Mouse (Mus musculus): ENCODE data around the gene Tmem121. TPM values are rescaled to one million over a fixed set of nuclear protein-coding genes. Genes with fewer than 3 reads are reported as not detected.

The Tmem121 gene
- polyA plus RNA-seq (2017; shearing (Covaris generic)): not detected

GRCm38 (mm10) chr12:113185442-113186291 lies at the start of gene Tmem121:
Tmem121 (plus strand) TSS chr12:113185930.
- ATAC-seq: no peak

GRCm38 (mm10) chr12:113136492-113137020 lies 49.2 kb upstream of the Tmem121 start:
- ATAC-seq: no peak

DNA sequence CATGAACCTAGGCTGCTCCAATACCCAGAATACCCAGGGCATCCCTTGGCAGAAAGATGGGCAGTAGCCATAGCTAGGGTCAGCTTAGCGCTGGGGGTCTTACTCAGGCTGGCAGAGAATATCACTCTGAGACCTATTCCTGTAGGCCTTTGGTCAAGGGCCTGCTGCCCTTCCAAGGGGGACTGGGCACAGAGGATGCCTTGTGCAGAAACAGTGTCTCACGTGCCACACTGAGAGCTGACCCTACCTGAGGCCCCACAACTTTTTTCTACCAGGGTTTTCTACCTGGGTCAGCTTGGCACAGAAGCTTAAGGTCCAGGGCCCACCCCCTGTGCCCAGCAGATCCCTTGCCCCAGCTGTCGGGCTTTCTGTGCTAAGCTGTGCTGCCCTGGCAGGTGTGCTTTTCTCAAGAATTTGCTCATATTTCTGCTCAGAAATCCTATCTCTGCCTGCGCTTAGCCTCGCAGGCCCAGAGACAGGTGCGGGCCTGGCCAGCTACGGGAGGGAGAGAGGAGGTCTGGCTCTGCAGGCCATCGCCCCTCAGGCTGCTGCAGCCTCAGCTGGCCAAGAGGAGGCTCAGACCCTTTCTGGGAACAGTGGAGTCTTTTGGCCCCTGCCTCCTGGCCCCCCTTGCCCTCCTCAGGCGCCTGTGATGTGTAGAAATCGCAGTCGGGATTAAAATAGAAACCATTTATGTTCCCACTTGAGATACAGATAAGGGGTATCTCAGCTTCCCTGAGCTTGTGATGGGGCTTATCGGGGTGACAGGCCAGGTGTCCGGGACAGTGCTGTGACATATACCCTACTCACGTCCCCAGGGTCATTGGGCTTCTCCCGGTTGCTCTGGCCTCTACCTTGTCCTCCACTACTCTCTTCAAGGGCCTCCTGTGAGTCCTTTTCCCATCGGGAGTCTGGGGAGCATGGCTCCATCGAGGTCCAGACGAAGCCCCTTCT lies 48.2 kb upstream of the Tmem121 start:
- ATAC-seq: no peak

DNA sequence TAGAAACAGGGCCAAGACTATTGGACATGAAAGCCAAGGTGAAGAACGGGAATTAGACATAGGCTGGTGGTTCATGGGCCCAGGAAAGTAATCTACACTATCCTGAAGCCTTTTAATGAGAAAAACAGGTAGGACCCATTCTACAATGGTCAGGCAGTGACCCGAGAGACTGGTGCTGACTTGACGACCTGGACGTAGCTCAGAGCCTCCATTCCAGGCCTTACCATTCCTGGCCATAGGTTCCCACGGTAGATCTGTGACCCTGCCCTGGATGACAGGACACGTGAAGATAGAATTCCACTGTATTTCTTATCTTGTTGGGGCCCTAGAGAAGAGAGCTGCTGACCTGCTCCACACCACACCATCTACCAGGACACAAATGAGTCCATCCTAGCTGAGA lies 47.4 kb upstream of the Tmem121 start:
- no peak for ATAC-seq

GRCm38 (mm10) chr12:113138901-113139864 lies 46.5 kb upstream of the Tmem121 start:
- ATAC-seq: no peak

- peak; percentile 80 for ATAC-seq
These were observed 45.7 kb upstream of the Tmem121 start, which contains the start of gene Crip2 for GRCm38 (mm10) chr12:113139908-113140615. Crip2 (plus strand) TSS chr12:113140236.

GRCm38 (mm10) chr12:113140616-113141411 lies 44.9 kb upstream of the Tmem121 start:
- no peak for ATAC-seq

GRCm38 (mm10) chr12:113141531-113141973 lies 44.2 kb upstream of the Tmem121 start:
- ATAC-seq: no peak

- ATAC-seq: no peak
These were observed 43.4 kb upstream of the Tmem121 start for GRCm38 (mm10) chr12:113142021-113142975.

GRCm38 (mm10) chr12:113143164-113143563 lies 42.6 kb upstream of the Tmem121 start:
- ATAC-seq: no peak

- ATAC-seq: no peak
These were observed 41.6 kb upstream of the Tmem121 start for GRCm38 (mm10) chr12:113144001-113144756.

GRCm38 (mm10) chr12:113144886-113145285 lies 40.8 kb upstream of the Tmem121 start:
- ATAC-seq: no peak

DNA sequence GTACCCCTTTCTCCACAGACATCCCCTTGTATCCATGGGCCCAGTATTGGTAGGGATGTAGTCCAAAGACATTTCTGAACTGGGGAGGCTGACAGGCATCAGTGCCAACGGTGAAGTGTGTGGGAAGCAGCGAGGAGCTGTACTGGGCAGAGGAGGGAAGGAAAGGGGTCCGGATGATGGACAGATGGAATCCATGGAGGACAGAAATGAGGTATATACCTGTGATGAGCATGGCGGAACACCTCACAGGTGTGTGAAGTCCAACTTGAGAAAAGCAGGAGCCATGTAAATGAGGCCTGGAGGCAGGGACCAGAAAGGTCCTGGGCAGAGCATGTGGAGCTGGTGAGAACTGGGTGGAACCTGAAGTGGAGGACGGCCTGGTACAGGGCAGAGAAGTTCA lies 40.1 kb upstream of the Tmem121 start:
- ATAC-seq: no peak

DNA sequence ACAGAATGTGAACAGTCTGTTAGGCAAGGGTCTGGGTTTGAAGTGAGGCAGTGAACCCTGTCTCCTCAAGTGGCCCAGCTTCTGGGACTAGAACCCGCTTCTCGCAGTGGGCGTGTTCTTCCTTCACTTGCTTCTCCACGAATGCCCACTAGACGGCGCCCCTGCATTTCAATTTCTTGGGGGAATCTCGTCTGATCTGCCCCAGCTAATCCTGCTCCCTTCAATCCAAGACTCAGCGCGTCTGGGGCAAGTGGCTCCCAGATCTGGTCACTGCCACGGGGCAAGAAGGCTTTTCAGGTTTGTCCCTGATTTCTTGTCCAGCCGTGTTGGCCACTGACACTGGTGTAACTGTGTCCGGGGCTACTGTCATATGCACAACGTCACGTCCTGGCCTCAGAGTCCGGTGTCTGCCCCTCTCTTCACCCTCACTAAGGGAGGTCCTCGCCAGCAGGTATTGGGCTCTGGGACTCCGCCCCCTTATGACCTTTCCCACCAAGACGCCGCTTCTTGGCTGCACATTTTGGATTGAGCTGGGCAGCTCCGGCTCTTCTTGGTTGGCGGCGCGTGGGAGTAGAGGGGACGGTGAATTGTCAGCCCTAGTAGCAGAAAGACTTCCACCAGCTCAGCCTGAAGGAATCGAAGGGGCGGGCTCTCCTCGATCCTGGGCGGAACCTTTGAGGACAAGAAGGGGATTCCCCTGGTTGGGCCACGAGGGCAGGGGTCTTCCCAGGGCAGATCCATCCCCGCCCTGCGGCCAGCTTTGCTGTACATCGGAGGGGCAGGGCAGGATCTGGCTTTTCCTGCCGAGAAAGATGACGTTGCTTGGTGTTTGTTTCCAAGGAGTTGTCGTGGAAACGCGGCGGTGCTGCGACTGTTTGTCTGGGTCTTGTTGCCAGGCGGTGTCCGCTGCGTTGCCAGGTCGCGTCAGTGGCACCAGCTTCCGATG lies 39.3 kb upstream of the Tmem121 start, which contains the start of gene Crip1:
TSS of gene Crip1 (plus strand) at position 205 of the 946 bp plus-strand sequence.
- peak; percentile 70 for ATAC-seq

- no peak for ATAC-seq
These were observed 38.2 kb upstream of the Tmem121 start for GRCm38 (mm10) chr12:113147481-113147880.

DNA sequence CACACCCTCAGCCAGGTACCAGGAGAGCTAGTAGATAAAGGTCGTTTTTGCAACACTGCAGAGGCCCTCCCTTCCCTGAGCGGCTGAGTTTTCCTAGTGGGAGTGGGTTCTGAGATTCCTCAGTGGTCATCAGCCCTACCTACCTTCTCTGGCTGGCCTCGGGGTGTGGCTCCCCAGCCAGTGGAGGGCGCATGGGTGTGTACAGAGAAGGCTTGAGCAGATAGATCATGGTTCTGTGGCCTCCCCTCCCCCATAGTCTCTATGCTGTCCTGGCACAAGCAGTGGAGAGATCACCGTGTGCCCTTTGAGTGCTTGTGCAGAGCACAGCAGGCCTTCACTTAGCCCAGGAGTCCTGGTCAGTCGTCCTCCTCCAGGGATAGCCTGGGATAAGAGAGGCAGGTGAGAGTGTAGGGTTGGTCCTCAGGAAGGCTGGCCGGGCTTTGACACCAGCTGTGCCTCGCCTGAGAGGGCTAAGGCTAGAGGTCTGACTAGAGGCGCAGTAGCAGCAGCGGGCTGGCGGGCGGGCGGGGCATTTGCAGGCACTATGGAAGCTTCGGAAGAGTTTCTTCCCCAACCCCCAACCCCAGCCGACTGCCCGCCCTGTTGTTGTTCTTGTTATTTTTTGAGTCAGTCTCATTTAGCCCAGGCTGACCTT lies 37.2 kb upstream of the Tmem121 start:
- no peak for ATAC-seq

Measured in activated CD4-positive, CD25-positive, alpha-beta regulatory T cell, adult 4 months (primary cell).